Mouse (Mus musculus): ENCODE data around the gene Cacna1d.

The Cacna1d gene

DNA sequence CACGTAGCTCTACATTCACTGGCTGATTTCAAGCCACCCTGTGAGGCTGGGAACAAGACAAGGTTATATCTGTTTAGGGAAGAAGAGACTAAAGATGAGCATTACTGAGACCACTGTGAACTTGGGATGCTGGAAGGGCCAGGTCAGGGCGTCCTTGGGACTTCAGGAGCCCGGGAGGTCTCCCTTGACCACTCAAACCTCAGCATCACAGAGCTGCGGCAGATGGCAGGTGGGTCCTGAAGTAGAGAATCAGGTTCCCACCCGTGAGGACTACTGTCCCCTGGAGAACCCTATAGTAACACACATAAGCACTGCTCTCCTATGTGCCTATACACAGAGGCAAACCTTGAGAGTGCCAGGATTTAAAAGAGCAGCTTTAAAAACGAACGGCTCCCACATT lies 323.6 kb downstream of the Cacna1d start:
- DNase-seq (ENCODE audit: low spot score) = no peak

DNA sequence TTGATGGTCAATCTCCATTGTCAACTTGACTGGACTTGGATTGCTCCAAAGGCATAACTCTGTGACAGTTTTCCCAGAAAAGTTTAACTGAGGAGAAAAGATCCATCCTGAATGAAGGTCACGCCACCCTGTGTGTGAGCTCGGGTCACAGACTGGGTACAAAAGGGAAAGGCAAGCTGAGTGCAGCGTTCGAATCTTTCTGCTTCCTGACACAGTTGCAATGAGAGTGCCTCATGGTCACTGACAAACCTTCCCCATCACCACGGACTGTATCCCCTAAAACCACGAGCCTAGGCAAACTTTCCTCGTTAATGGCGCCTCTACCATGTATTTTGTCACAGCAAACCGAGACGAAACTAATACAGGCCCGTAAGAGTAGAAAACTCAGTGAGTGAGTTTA lies 325.2 kb downstream of the Cacna1d start:
- DNase-seq (ENCODE audit: low spot score) = no peak

GRCm38 (mm10) chr14:30163733-30164708 lies 327.2 kb downstream of the Cacna1d start:
- peak; percentile 15 for DNase-seq (ENCODE audit: low spot score)

DNA sequence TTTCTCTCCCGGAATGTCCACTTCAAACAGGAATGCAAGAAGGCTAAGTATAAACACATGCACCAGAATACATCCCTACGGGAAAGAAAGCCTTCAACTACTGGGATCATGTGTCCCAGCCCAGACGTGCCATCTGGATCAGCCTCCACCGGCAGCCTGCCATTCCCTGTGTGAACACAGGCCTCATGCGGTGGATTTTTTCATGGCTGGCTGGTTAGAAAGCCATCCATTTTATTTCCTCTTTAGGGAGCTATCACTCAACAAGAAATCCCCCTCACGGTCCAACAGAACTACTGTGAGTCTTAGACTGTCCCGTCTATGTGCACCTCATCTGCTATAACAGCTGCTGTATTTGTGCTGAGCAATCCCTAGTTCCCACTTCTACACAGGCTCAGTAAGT lies 343.5 kb downstream of the Cacna1d start:
- DNase-seq (ENCODE audit: low spot score) = no peak

DNA sequence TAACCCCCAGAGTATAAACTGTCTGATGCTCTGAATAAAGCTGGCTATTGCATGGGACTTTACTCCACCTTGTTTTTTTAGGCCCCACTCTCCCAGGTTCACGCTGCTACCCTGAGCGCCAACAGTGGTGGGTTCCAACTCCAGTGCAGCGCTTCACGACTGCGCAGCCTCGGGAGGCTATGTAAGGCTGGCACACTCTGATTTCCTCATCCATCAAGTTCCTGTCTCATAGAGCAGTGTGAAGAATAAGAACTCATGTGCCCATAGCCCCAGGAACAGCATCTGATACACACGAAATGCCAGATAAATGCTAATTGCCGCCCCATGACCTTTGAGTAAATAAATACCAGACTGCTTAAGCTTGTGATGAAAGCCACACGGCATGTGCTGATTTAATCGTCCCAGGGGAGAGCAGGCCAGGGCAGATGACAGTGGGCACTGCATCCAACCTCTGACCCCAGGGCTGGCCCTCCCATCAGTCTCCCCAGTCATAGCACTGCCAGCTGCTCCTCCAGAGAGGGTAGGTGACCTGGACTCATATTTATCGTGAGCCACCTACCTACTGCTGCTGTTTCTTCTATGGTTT lies 352.8 kb downstream of the Cacna1d start:
- DNase-seq (ENCODE audit: low spot score) = no peak

DNA sequence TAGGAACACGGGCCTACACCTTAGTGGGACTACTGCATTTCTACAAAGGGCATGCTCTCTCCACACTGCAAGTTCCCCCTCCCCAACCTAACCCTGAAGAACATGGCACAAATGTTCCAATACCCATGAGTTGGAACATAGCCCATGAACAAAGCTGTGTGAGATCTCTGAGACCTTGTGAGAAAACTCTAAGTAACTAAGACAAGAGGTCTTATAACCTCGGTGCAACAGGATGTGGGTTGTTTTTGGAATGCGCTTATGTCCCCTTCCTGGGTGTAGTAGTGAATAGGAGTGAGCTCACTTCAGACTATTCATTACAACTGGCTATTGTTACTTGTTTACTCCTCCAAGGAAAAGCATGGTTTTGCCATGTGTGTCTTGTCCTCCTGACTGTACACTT lies 353.3 kb downstream of the Cacna1d start:
- DNase-seq (ENCODE audit: low spot score) = no peak

DNA sequence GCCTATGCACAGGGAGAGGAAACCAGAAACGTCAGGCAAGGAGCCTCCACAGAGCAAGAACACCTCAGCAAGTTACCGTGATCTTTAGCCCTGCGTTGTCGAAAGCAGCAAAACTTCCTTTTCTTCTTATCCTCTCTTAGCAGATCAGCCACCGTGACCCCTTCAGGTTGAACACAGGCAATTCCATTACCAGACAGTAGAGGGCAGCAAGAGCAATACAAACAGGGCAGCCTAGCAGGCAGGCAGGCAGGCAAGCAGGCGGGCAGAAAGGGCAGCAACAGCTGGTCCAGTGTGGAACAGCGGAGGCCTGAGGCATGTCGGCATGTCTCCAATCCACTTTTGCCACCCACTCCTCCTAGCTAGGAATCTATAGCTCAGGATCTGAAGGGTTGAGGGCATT lies 354.3 kb downstream of the Cacna1d start:
- peak; percentile 70 for DNase-seq (ENCODE audit: low spot score)

GRCm38 (mm10) chr14:30135351-30135750 lies 355.9 kb downstream of the Cacna1d start:
- no peak for DNase-seq (ENCODE audit: low spot score)

DNA sequence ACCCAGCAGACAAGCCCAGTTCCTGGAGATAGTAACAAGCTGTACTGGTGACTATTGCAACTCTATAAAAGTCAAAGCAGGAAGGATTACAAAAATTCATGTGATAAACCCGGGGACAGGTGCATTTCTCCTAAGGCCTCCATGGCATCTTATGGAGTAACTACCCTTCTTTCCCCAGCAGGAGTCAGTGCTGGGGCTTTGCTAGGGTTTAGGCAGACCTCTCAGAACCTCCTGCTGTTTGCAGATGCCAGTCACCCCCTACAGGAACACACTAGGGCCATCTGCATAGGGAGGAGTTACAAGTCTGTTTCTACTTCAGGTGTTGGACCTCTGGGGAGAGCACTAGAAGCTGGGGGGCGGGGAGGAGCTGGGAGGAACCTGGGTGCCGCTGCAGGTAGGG lies 357.6 kb downstream of the Cacna1d start:
- no peak for DNase-seq (ENCODE audit: low spot score)

DNA sequence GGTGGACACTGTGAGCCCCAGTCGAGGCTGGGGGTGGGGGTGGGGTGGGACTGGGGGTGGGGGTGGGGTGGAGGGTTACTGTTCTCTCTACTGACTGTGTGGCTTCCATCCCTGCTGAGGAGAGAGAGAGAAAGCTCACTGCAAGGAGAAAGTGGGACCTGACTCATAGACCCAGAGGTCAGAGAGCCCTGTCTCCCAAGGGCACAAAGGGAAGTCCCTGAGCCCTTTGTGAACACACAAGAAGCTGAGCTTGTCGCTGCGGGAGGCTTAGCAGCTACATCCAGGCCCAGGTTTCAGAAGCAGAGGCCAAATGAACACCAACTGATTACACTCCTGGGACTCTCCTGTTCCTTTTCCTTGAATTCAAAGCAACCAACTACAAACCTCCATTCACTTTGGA lies 360.0 kb downstream of the Cacna1d start:
- DNase-seq (ENCODE audit: low spot score) = no peak

- DNase-seq (ENCODE audit: low spot score) = no peak
Observed at GRCm38 (mm10) chr14:30130092-30130491, 361.2 kb downstream of the Cacna1d start.

GRCm38 (mm10) chr14:30129378-30129777 lies 361.9 kb downstream of the Cacna1d start:
- peak; percentile 43 for DNase-seq (ENCODE audit: low spot score)

DNA sequence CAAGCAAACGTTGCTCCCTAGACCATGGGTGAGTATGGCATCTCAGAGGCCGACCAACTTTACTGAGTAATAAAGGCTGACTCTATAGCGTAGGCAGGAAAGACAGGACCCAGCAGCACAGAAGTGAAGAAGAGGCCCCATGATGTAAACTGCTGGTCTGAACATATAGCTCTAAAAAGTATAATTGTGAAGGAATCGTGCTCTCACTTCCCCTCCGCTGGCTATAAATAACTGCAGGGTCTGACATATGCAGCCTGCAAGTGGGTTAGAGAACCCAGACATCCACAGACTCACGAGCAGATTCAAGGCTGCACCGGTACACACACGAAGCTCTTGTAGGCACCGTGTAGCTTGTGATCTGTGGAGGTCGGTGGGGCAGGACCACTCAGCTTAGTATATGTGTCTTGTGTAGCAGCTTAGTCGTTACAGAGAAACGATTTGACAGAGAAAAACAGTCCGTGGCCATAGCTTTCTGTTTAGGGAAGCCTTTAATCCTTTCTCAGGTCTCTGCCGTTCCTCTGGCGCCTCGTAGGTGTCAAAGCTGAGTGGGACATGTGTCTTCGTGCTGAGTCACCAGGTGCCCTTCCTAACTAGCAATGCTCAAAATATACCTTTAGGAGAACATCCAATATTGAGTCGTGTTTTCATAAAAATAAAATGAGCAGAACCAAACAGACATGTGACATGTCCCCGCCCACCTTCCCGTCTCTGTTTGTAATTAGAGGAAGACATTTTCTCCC lies 366.1 kb downstream of the Cacna1d start:
- no peak for DNase-seq (ENCODE audit: low spot score)

- no peak for DNase-seq (ENCODE audit: low spot score)
Observed at GRCm38 (mm10) chr14:30120023-30120422, 371.2 kb downstream of the Cacna1d start.

- no peak for DNase-seq (ENCODE audit: low spot score)
Observed at GRCm38 (mm10) chr14:30113392-30114108, 377.7 kb downstream of the Cacna1d start.

- no peak for DNase-seq (ENCODE audit: low spot score)
Observed at GRCm38 (mm10) chr14:30109079-30109478, 382.2 kb downstream of the Cacna1d start.

DNA sequence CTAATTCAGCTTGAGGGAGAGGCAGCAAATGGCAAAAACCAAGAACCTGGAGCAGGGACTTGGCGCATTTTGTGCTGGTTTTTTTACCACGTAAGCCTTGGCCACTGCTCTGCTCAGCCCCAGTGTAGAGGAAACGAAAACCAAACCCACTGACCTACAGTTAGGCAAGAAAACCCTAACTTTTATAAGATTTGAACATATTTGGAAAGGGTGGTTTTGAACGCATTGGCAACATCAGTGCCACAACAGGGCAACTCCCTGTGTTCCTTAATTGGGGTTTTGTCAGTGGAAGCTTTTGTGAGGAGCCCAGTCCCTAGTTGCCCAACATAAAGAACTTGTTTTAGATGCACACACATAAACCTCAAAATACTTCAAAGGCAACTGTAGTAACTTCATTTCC lies 384.7 kb downstream of the Cacna1d start:
- DNase-seq (ENCODE audit: low spot score) = no peak

DNA sequence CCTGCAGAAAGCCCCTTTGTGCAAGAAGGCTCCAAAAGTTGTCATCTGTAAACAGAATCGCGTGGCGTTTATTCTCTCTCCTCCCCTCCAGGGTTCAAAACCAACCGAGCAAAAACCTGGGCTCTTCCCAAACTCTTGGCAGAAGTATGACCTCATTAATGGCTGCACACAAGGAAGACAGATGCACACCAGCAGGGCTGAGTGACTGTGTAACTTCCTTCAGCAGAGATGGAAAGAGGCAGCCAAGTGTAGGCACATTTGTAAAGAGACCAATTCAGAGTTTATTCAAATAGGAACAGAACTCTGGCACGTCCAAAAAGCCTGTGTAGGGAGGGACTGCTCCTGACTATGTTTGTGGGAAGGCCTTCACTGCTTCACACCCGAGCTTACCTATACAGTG lies 385.7 kb downstream of the Cacna1d start:
- no peak for DNase-seq (ENCODE audit: low spot score)

- no peak for DNase-seq (ENCODE audit: low spot score)
Observed at GRCm38 (mm10) chr14:30103946-30104536, 387.2 kb downstream of the Cacna1d start.

- DNase-seq (ENCODE audit: low spot score) = no peak
Observed at GRCm38 (mm10) chr14:30097239-30097638, 394.0 kb downstream of the Cacna1d start.

DNA sequence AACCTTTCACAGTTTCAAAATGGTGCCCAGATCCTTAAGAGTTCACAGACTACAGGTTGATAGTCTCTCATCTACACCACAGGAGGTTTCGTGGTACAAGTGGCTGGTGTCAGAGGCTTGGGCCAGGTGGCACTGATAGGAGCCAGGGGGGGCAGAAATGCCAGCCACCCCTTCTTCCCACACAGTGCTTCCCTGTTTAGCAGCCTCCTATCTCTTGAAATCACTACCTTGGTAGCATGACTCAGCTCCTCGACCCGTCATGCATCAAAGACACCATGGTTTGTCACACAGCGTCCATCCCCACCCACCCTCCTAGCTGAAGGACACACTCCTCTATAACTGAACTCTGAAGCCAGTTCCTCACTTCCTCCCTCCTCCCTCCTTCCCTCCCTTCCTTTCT lies 398.8 kb downstream of the Cacna1d start:
- no peak for DNase-seq (ENCODE audit: low spot score)

DNA sequence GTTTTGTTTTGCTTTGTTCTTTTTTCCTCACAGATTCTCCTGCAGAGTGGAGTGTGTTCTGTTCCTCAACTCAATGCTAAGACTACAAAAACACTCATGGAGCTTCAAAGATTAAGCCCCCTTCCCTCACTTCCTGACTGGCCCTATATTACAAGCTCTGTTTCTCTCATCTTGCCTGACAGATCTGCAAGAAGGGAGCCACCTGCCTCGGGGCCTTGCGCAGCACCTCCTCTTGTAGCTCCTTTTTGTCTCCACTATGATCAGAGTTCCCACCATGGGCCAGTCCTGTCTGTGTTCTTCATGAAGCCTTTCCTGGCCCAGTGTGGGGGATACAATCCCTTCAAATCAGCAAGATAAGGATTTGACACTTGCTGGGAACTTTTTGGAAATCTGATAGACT lies 399.2 kb downstream of the Cacna1d start:
- DNase-seq (ENCODE audit: low spot score) = no peak

Data from ovary, postnatal 36 days (tissue).